Mouse (Mus musculus): ENCODE data around the gene Gm13043. TPM values are rescaled to one million over a fixed set of nuclear protein-coding genes. Genes with fewer than 3 reads are reported as not detected.
"Not testable (repeated sequence)": the region's sequence is repeated elsewhere in the genome, so short reads cannot be mapped to it uniquely, and the experiment has no call there.

Gm13043 gene
- not detected in 2 replicates for polyA plus RNA-seq (2015; fragmentation: Nextera tagmentation; extraction: Ambion mirVana)

GRCm38 (mm10) chr4:143511043-143511442 lies at the start of gene Gm13043:
TSS of gene Gm13043 (plus strand) at chr4:143511343.
- no peak for ATAC-seq (ENCODE audit: low read depth)

GRCm38 (mm10) chr4:143535654-143536053 lies 24.5 kb downstream of the Gm13043 start, which contains the start of gene Gm13040:
TSS of gene Gm13040 (plus strand) at chr4:143535954.
- not testable (repeated sequence) for ATAC-seq (ENCODE audit: low read depth); H3K4me2 ChIP-seq (ENCODE audit: low read depth, low read length); H3K9ac ChIP-seq (ENCODE audit: low read depth, low read length); H3K27me3 ChIP-seq (ENCODE audit: control insufficient read depth, insufficient read depth, low read depth, low read length); H3K4me3 ChIP-seq (ENCODE audit: low read depth, low read length); H3K27ac ChIP-seq (ENCODE audit: low read length); H3K9me3 ChIP-seq (replicated peaks; ENCODE audit: control insufficient read depth, low read length); H3K36me3 ChIP-seq (ENCODE audit: control insufficient read depth, insufficient read depth); H3K4me1 ChIP-seq (ENCODE audit: control insufficient read depth, low read depth, low read length)
- no CpG with 5 or more reads among the region's 3 CpGs for WGBS (ENCODE audit: insufficient replicate concordance)

More at GRCm38 (mm10) chr4:143511043-143511442, at the start of gene Gm13043:
- Histone ChIP-seq H3K4me3 (ENCODE audit: low read depth, low read length) (no peak within 1 kb of the TSS), H3K36me3 (ENCODE audit: control insufficient read depth, insufficient read depth) (no peaks in the 10 kb centered on the region), H3K4me2 (ENCODE audit: low read depth, low read length) (no peak within 1 kb of the TSS), H3K27me3 (ENCODE audit: control insufficient read depth, insufficient read depth, low read depth, low read length) (no peaks in the 10 kb centered on the region), H3K4me1 (ENCODE audit: control insufficient read depth, low read depth, low read length) (no peaks in the 10 kb centered on the region), H3K9ac (ENCODE audit: low read depth, low read length) (no peak within 1 kb of the TSS), H3K27ac (ENCODE audit: low read length) (no peak within 1 kb of the TSS), H3K9me3 (replicated peaks; ENCODE audit: control insufficient read depth, low read length) (no peaks in the 10 kb centered on the region)
- WGBS (ENCODE audit: insufficient replicate concordance): 54% methylated on average over 3 of the region's 3 CpGs

- not testable (repeated sequence) for H3K27me3 ChIP-seq (ENCODE audit: control insufficient read depth, insufficient read depth, low read depth, low read length); H3K9me3 ChIP-seq (replicated peaks; ENCODE audit: control insufficient read depth, low read length); H3K4me2 ChIP-seq (ENCODE audit: low read depth, low read length); H3K4me3 ChIP-seq (ENCODE audit: low read depth, low read length); H3K9ac ChIP-seq (ENCODE audit: low read depth, low read length); ATAC-seq (ENCODE audit: low read depth); H3K36me3 ChIP-seq (ENCODE audit: control insufficient read depth, insufficient read depth); H3K4me1 ChIP-seq (ENCODE audit: control insufficient read depth, low read depth, low read length); H3K27ac ChIP-seq (ENCODE audit: low read length)
- no CpG with 5 or more reads among the region's 3 CpGs for whole genome bisulfite sequencing (ENCODE audit: insufficient replicate concordance)
Observed at GRCm38 (mm10) chr4:143551400-143551799, 40.3 kb downstream of the Gm13043 start, which contains the start of the genes BC080695 and Gm13057. TSS of gene BC080695 (plus strand) at chr4:143551700. TSS of gene Gm13057 (plus strand) at chr4:143551709.

Other genes starting within 250 kb of the Gm13043 start
- 0.99 and 1.5 TPM in 2 replicates for gene Pdpn, start 211.8 kb upstream of the Gm13043 start, polyA plus RNA-seq (2015; fragmentation: Nextera tagmentation; extraction: Ambion mirVana)
- not detected in 2 replicates for gene Lrrc38, start 161.6 kb upstream of the Gm13043 start, polyA plus RNA-seq (2015; fragmentation: Nextera tagmentation; extraction: Ambion mirVana)
- gene Pramel1, start 116.9 kb upstream of the Gm13043 start, polyA plus RNA-seq (2015; fragmentation: Nextera tagmentation; extraction: Ambion mirVana): not detected in 2 replicates
- gene Pramef8, start 98.9 kb upstream of the Gm13043 start, polyA plus RNA-seq (2015; fragmentation: Nextera tagmentation; extraction: Ambion mirVana): 3.9 and 4.5 TPM in 2 replicates
- gene Oog4, start 61.0 kb upstream of the Gm13043 start, polyA plus RNA-seq (2015; fragmentation: Nextera tagmentation; extraction: Ambion mirVana): not detected in 2 replicates
- not detected in 2 replicates for gene Gm13040, start 24.6 kb downstream of the Gm13043 start, polyA plus RNA-seq (2015; fragmentation: Nextera tagmentation; extraction: Ambion mirVana)
- gene BC080695, start 40.4 kb downstream of the Gm13043 start, polyA plus RNA-seq (2015; fragmentation: Nextera tagmentation; extraction: Ambion mirVana): not detected in 2 replicates
- gene Gm13057, start 40.4 kb downstream of the Gm13043 start, polyA plus RNA-seq (2015; fragmentation: Nextera tagmentation; extraction: Ambion mirVana): not detected in 2 replicates
- not detected in 2 replicates for gene Gm13083, start 103.7 kb downstream of the Gm13043 start, polyA plus RNA-seq (2015; fragmentation: Nextera tagmentation; extraction: Ambion mirVana)
- not detected in 2 replicates for gene Gm13088, start 145.9 kb downstream of the Gm13043 start, polyA plus RNA-seq (2015; fragmentation: Nextera tagmentation; extraction: Ambion mirVana)
- not detected in 2 replicates for gene Gm13089, start 191.4 kb downstream of the Gm13043 start, polyA plus RNA-seq (2015; fragmentation: Nextera tagmentation; extraction: Ambion mirVana)
- not detected in 2 replicates for gene Gm13078, start 208.1 kb downstream of the Gm13043 start, polyA plus RNA-seq (2015; fragmentation: Nextera tagmentation; extraction: Ambion mirVana)

All from liver, embryonic 16.5 days (tissue).